Mouse (Mus musculus) cerebellum, postnatal 4 days (tissue): Measurements from ENCODE around the gene Tom1l2.

Experiments used
- DNase-seq, 2 experiments: peaks; one replicate each; pipeline ENCODE4 v3.0.0; 2022; ENCODE audit warnings: low spot score in 2 of 2, mixed read lengths in 1 of 2

The Tom1l2 gene

DNA sequence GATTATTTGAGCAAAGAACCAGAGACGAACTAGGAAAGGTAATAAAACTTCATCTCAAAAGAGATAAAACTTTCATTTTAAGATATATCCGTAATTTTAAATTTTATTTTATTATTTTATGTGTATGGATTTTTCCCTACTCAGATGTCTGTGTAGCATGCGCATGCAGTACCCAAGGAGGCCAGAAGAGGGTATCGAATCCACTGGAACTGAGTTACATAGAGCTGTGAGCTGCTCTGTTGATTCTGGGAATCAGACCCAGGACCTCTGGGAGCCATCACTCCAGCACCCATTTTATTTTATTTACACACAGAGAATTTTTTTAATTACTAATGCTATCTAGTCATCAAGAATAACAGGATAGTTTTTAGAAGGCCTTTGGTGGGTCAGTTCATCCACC lies 45.9 kb downstream of the Tom1l2 start:
- DNase-seq: peak in 1 of 2 experiments; percentile 60

DNA sequence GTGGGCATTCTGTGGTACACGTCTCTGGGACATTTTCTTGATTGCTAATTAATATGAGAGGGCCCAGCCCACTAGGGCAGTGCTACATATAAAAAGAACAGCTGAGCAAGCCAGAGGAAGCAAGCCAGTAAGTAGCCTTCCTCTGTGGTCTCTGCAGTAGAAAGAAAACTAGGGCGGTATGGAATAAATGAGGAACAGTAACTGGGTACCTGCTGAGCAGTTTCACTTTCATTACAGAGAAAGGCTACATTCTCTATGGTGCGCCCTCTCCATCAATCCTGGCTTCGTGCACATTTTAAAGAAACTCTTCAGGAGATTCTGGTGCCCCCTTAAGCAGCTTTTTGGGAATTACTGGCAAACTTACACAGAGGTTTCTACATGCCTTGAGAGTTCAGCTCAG lies 47.1 kb downstream of the Tom1l2 start:
- DNase-seq: no peak

- no peak for DNase-seq
Observed at GRCm38 (mm10) chr11:60303497-60303896, 49.2 kb downstream of the Tom1l2 start.

GRCm38 (mm10) chr11:60302354-60303083 lies 50.2 kb downstream of the Tom1l2 start:
- DNase-seq: no peak

- no peak for DNase-seq
Observed at GRCm38 (mm10) chr11:60301588-60302208, 51.0 kb downstream of the Tom1l2 start.

DNA sequence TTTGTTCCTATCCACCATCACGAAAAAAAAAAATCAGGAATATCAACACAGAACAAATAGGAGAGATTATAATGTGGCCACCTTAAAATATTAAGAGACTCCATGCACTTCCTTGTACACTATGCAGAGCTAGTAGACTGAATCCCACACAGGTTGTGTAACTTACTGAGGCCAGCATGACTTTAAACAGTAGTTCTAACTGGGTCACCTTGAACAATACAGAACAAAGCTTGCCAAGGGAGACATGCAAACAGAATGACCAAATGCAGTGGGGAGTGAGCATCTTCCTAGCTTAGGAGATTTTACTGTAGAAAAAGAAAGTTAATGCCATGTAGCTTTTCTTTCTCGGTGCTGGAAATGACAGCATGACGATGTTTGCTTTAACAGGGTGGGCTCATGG lies 52.4 kb downstream of the Tom1l2 start:
- no peak for DNase-seq

DNA sequence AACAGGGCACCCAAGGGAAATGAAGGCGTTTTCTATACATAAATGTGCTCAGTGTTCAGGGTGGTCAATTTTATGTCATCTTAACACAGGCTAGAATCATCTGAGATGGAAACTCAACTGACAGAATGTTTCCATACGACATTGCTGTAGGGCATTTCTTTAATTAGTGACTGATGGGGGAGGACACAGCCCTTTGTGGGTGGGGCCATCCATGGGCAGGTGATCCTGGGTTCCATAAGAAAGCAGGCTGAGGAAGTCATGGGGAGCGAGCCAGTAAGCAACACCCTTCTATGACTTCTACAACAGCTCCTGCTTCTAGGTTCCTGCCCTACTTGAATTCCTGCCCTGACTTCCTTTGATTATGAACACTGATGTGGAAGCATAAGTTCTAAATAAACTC lies 54.9 kb downstream of the Tom1l2 start:
- DNase-seq: peak in 1 of 2 experiments; percentile 3

DNA sequence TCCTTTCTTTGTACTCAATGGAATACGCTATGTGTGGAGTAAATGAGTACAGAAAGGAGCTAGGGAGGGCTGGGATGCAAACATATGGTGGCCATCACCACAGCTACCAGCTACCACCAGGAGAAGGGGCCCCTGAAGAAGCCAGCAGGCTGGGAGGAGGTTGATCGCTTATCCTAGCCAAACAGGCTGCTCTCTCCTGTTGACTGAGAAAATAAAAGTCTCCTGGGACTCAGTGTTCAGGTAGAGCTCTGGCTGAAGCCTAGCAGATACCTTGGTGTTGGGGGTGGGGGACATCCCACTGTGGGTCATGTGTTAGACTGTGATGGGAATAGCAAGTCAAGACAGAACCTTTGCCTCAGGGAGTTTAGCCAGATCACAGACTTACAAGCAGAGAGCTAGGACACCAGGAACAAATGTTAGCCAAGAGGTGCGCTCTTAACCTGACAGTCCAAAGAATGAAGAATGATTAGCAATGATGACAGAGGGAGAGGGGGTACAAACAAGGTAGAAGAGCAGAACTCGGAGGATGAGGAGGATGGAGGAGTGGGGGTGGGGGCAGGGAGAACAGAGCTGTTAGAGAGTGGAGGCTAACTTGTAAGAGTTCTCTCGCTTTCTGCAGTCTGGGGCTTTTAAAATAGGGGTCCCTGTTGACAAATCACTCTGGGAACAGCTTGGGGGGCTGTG lies 57.9 kb downstream of the Tom1l2 start:
- DNase-seq: no peak

- DNase-seq: no peak
Observed at GRCm38 (mm10) chr11:60293683-60294629, 58.7 kb downstream of the Tom1l2 start.

DNA sequence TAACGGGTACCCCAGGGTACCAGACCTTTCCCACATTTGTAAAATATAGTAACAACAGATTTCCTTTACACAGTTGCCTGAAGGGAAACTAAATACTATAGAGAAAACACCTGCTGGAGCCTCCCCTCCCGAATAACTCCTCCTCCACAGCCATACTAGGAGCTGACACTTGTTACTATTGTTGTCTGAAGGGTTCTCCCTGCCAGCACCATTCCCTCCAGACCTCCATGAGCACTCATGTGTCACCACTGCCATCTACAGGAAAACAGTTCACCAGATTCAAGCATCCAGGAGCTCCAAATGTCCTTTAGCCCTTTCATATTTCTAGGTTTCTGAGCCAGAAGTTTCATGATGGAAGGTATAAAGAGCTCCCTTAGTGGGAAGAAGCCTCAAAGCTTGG lies 60.0 kb downstream of the Tom1l2 start:
- peak in 1 of 2 experiments; percentile 70 for DNase-seq

DNA sequence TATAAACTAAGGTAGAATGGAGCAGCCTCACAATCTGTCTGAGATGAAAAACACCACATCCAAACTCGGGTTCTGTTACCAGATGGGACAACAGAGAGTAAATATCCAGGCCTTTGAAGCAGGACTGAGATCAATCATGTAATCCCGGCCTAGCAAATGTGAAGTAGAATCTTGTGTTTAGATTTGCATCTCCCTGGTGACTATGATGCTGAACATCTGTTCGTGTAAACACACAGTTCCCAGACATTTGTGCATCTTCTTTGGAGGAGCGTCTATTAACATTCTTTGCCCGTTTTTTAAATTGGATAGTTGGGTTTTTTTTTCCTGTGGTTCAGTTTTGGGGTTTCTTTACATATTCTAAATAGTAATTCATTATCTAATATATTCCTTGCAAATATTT lies 63.7 kb downstream of the Tom1l2 start:
- DNase-seq: no peak

DNA sequence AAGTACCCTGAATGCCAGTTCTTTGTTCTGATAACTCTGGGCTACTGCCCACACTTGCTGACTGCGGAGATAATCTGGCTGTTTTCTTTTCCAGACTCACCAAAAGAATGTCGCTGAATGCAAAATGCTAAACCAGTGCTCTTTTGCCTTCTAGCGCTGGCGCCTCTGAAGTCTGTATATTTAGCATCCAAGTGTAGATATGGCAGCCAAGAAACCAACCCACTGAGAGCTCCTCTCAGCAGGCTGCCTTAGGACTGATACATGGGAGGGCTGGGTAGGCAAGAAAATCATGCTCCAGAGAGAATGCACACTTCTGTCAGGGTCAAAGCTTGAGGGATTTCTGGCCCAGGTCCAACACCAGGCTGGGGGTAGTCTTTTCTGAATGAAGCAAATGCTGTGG lies 66.4 kb downstream of the Tom1l2 start:
- peak in 1 of 2 experiments; percentile 46 for DNase-seq

DNA sequence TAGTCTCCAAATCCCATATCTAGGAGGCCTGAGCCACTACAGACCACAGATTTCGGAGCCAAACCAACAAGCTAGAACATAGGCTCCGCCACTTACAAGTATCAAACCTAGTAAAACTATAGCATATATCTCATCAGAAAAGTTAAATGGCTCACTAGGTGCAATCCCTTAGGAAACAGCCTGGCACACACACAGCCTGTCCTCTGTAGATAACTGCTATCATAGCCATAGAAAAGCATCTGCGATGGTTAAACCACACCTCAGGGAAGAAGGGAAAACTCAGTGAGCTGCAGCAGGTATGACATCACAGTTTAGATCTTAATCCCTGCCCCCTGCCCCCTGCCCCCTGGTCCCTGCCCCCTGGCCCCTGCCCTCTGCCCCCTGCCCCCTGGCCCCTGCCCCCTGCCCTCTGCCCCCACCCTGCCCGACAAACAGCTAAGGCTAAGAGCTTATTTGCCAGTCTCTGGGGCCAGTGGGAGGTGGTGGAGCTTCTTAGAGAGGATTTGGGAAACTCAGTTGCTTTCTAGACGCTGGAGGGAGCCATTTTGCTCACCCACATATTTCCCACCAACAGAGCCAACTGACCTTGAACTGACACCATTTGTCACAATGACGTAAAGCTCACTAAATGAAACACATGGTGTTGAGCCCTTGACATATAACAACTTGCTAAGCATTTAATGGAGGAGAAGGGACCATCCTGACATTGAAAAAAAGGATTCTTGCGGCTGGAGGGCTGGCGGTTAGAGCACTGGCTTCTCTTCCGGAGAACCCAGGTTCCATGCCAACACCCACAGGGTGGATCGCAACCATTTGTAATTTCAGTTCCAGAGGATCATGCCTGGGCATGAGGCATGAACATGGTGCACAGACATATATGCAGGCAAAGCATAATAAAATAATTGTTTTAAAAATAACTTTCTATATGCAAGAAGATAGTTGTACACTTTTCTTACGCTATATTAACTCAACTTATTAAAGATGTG lies 72.0 kb downstream of the Tom1l2 start:
- DNase-seq: no peak

DNA sequence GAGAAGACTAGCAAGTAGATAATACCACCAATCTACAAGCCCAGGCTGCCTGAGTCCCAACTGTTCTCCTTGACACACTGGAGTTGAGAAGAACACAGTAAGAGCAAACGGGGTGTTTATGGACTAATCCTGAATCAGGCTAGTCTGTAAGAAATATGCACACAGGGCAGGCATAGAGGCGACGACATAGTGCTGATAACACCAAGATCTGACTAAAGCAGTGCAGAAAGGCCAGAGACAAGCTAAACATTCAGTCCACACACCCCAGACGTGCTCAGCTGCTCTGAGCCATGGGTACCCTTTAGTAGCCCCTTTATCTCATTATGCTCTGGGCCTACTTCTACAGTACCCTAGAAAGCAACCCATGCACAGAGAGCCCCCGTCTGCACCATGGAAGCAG lies 73.2 kb downstream of the Tom1l2 start:
- no peak for DNase-seq

DNA sequence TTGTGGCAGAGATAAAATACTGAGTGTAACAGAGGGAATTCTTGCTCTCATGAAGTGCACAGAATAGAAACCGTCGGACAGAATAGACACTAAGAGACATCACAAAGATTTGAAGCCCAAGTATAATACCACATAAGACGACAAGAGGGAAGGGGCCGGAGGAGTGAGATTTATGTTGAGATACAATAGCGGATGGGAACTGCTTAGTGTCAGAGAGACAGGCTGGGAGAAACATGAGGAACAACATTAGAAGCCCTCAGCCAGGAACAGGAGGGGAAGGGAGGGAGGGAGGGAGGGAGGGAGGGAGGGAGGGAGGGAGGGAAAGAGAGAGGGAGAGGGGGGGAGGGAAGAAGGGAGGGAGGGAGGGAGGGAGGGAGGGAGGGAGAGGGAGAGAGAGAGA lies 74.9 kb downstream of the Tom1l2 start:
- DNase-seq: no peak

DNA sequence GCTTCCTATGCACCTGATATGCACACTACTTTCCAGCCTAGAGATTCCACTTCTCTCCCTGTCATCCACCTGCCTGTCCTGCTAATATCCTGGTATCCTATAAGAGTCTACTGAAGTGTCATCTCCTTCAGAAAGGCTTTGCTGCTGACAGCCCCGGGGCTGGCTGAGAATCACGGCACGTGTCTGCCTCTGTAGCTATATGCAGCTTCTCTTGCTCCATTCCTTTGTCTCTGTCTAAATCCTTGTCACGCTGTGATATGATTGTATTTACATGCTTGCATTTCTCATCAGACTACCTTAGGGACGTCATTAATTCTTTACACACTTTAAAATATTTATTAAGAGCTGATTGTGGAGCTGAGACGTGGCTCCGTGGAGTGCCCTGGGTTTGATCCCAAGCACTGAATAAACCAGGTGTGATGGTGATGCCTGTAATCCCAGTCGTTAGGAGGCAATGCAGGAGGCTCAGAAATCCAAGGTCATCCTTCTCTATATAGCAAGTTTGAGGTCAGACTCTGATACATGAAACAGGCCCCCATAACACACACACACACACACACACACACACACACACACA lies 75.5 kb downstream of the Tom1l2 start:
- DNase-seq: no peak

GRCm38 (mm10) chr11:60276408-60277093 lies 76.2 kb downstream of the Tom1l2 start:
- no peak for DNase-seq

DNA sequence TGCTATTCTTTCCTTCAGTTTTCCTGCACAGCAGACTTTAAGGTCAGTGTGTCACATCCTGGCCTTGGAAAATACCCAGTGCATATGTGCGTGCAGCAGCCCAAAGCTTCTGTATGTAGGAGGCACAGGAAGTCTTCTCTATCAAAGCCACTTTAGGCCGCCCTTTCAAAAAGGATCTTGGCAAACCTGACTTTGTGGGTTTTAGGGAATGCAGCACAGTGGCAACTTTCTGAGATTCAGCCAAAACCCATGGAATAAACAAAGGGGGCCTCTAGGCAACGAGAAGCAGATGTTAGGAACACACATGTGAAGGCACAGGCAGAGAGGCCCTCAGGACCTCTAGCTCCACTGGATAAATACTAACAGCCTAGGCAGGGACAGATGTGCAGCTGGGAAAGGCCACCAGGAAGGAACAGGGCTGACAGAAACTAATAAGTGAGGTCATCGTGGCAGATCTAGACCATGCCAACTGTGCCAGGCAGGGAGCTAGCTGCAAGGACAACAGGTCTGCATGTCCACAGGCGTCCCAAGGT lies 79.4 kb downstream of the Tom1l2 start:
- no peak for DNase-seq

DNA sequence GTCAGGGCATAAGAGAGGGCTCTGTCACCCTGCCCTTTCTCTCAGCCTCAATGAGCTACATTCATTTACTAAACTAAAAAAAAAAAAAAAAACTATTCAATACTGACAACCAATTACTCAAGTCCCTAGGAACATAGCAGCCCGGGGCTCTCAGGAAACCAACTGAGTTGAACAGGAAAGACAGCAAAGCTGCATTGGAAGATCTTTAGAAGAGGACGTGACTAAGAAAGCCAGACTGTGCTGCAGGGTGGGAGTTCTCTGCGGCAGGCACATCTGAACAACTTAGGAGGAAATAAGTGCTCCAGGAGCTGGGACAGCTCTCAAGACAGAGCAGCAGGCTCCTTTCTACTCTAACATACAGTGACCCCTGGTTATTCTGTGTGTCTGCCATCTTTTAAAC lies 84.1 kb downstream of the Tom1l2 start:
- DNase-seq: no peak
